Mouse (Mus musculus): ENCODE data around the gene Ndufaf7.
A peak's percentile ranks its signal among the peaks of the same experiment; 100 is the strongest.

The Ndufaf7 gene

GRCm38 (mm10) chr17:78936466-78937228 is at the start of gene Ndufaf7, which contains the start of gene Cebpz:
Gene Ndufaf7, plus strand, starts transcription at chr17:78937136.
Gene Cebpz, minus strand, starts transcription at chr17:78937066.
- peak; percentile 93 for DNase-seq (ENCODE audit: low spot score)

- DNase-seq (ENCODE audit: low spot score) = no peak
Observed at GRCm38 (mm10) chr17:78888554-78888953, 48.4 kb upstream of the Ndufaf7 start.

- no peak for DNase-seq (ENCODE audit: low spot score)
Observed at GRCm38 (mm10) chr17:78889184-78889583, 47.8 kb upstream of the Ndufaf7 start.

GRCm38 (mm10) chr17:78891020-78891419 is 45.9 kb upstream of the Ndufaf7 start:
- DNase-seq (ENCODE audit: low spot score) = no peak

- no peak for DNase-seq (ENCODE audit: low spot score)
Observed at GRCm38 (mm10) chr17:78894991-78895390, 41.9 kb upstream of the Ndufaf7 start.

GRCm38 (mm10) chr17:78895394-78895793 is 41.5 kb upstream of the Ndufaf7 start:
- peak; percentile 36 for DNase-seq (ENCODE audit: low spot score)

- no peak for DNase-seq (ENCODE audit: low spot score)
Observed at GRCm38 (mm10) chr17:78903158-78903557, 33.8 kb upstream of the Ndufaf7 start.

- DNase-seq (ENCODE audit: low spot score) = no peak
Observed at GRCm38 (mm10) chr17:78906892-78907291, 30.0 kb upstream of the Ndufaf7 start, which contains the start of gene Sult6b1. Gene Sult6b1, minus strand, starts transcription at chr17:78906992.

GRCm38 (mm10) chr17:78909374-78909773 is 27.6 kb upstream of the Ndufaf7 start:
- DNase-seq (ENCODE audit: low spot score) = no peak

GRCm38 (mm10) chr17:78912861-78913281 is 24.1 kb upstream of the Ndufaf7 start:
- DNase-seq (ENCODE audit: low spot score) = no peak

GRCm38 (mm10) chr17:78913921-78914320 is 23.0 kb upstream of the Ndufaf7 start:
- no peak for DNase-seq (ENCODE audit: low spot score)

- no peak for DNase-seq (ENCODE audit: low spot score)
Observed at GRCm38 (mm10) chr17:78915772-78916171, 21.2 kb upstream of the Ndufaf7 start.

- DNase-seq (ENCODE audit: low spot score) = peak; percentile 72
Observed at GRCm38 (mm10) chr17:78916369-78916813, 20.5 kb upstream of the Ndufaf7 start, which contains the start of gene Cebpzos. Gene Cebpzos, plus strand, starts transcription at chr17:78916500.

- DNase-seq (ENCODE audit: low spot score) = no peak
Observed at GRCm38 (mm10) chr17:78916899-78917298, 20.0 kb upstream of the Ndufaf7 start.

GRCm38 (mm10) chr17:78917696-78918095 is 19.2 kb upstream of the Ndufaf7 start:
- no peak for DNase-seq (ENCODE audit: low spot score)

- DNase-seq (ENCODE audit: low spot score) = no peak
Observed at GRCm38 (mm10) chr17:78935857-78936256, 1.1 kb upstream of the Ndufaf7 start.

GRCm38 (mm10) chr17:78937229-78937853 is 405 bp downstream of the Ndufaf7 start:
- DNase-seq (ENCODE audit: low spot score) = no peak

- DNase-seq (ENCODE audit: low spot score) = no peak
Observed at GRCm38 (mm10) chr17:78938927-78939326, 2.0 kb downstream of the Ndufaf7 start.

- no peak for DNase-seq (ENCODE audit: low spot score)
Observed at GRCm38 (mm10) chr17:78942579-78942978, 5.6 kb downstream of the Ndufaf7 start.

GRCm38 (mm10) chr17:78951225-78951624 is 14.3 kb downstream of the Ndufaf7 start:
- DNase-seq (ENCODE audit: low spot score) = no peak

GRCm38 (mm10) chr17:78952070-78952469 is 15.1 kb downstream of the Ndufaf7 start:
- no peak for DNase-seq (ENCODE audit: low spot score)

GRCm38 (mm10) chr17:78953240-78953639 is 16.3 kb downstream of the Ndufaf7 start:
- no peak for DNase-seq (ENCODE audit: low spot score)

- DNase-seq (ENCODE audit: low spot score) = no peak
Observed at GRCm38 (mm10) chr17:78959473-78959872, 22.5 kb downstream of the Ndufaf7 start.

Data from ovary, adult 18-20 months (tissue).